Comparison of ENCODE assay signal across 26 mouse cellular contexts in the genomic region with DNA sequence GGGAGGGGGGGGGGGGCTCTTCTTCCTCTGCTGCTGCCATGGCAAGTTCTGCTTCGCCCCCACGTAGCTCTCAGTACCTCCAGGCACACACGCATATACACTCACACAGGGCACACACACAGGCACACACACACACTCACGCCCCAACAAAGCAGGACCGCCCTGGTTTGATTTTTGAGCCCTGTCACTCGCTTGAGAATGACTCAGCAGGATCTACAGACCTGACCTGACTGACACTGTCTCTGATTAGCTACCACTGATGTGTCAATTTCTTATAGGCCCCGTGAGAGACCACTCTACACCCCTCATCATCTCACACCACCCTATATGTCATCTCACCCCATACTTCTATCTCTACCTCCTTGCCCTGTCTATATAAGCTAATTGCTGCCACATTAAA.
"Had no signal": no experiment of that assay in that cellular context is flagged by ENCODE, and none has a peak within 500 bp of the region (broad histone marks: within the 10 kb centered on the region; RNA-seq: fewer than 3 reads in every experiment).

No protein-coding gene starts in this region.

- DNase-seq: gastrocnemius, adult 2 months; gastrocnemius, postnatal 10 days; gastrocnemius, postnatal 25 days; heart, adult 18-20 months; heart, postnatal 10 days; heart, postnatal 4 days; kidney, adult 11 months; kidney, adult 8-10 months; kidney, postnatal 14 days; kidney, postnatal 36 days; layer of hippocampus, adult 9-11 months; layer of hippocampus, postnatal 36 days; left cerebral cortex, postnatal 4 days had no signal

- H3K4me1 ChIP-seq: limb, embryonic 13.5 days; liver, embryonic 12.5 days had no signal

- H3K9me3 ChIP-seq: heart, embryonic 10.5 days; hindbrain, embryonic 12.5 days; limb, embryonic 13.5 days; limb, embryonic 15.5 days; liver, embryonic 12.5 days had no signal

- H3K4me3 ChIP-seq: gastrocnemius, adult 2 months; heart, embryonic 10.5 days; heart, embryonic 12.5 days; hindbrain, embryonic 10.5 days; hindbrain, embryonic 12.5 days; limb, embryonic 13.5 days; limb, embryonic 15.5 days; liver, embryonic 12.5 days had no signal

- H3K36me3 ChIP-seq: heart, embryonic 10.5 days; heart, embryonic 12.5 days; hindbrain, embryonic 10.5 days; hindbrain, embryonic 12.5 days; limb, embryonic 13.5 days; limb, embryonic 15.5 days; liver, embryonic 12.5 days had no signal

- H3K27ac ChIP-seq: gastrocnemius, adult 2 months; heart, embryonic 10.5 days; hindbrain, embryonic 10.5 days; hindbrain, embryonic 12.5 days; hindbrain, embryonic 14.5 days; kidney, postnatal 0 days; limb, embryonic 13.5 days; limb, embryonic 15.5 days; liver, embryonic 12.5 days; liver, embryonic 14.5 days had no signal

- H3K27me3 ChIP-seq: heart, embryonic 12.5 days; hindbrain, embryonic 12.5 days; limb, embryonic 13.5 days; limb, embryonic 15.5 days; liver, embryonic 12.5 days had no signal

- H3K4me2 ChIP-seq: heart, embryonic 12.5 days; hindbrain, embryonic 12.5 days; hindbrain, embryonic 14.5 days; limb, embryonic 13.5 days; limb, embryonic 15.5 days; liver, embryonic 12.5 days had no signal

- ATAC-seq: hindbrain, embryonic 16.5 days; inflammation-experienced regulatory T-cells, adult 6 months; intestine, embryonic 16.5 days; liver, embryonic 12.5 days had no signal

- H3K9ac ChIP-seq: heart, embryonic 12.5 days; hindbrain, embryonic 12.5 days; hindbrain, embryonic 14.5 days; limb, embryonic 13.5 days; limb, embryonic 15.5 days; liver, embryonic 12.5 days; liver, embryonic 14.5 days had no signal
